Mouse (Mus musculus) testis, adult 2 months (tissue): ENCODE results near the gene Ltbp1.

Experiments
- CTCF ChIP-seq: fragments of 200-500 bp; IDR thresholded peaks from 2 replicates; pipeline ENCODE4 v1.5.1; 2012; ENCODE audit warnings: low read depth, mild to moderate bottlenecking, inconsistent platforms, low read length, moderate library complexity; ENCODE audit not compliant: control insufficient read depth, insufficient read depth, insufficient replicate concordance
- POLR2A ChIP-seq: fragments of 200-500 bp; IDR thresholded peaks from 2 replicates; pipeline ENCODE4 v1.6.1; 2012; ENCODE audit warnings: low read depth, mild to moderate bottlenecking, inconsistent platforms, low read length, moderate library complexity; ENCODE audit not compliant: control insufficient read depth

- TF ChIP-seq CTCF (no peak), POLR2A (no peak)
Measured at GRCm38 (mm10) chr17:74976167-74976985, 29.0 kb upstream of the Ltbp1 start.
